Mouse (Mus musculus): ENCODE data around the gene Nectin2.
A peak's percentile ranks its signal among the peaks of the same experiment; 100 is the strongest.
"Not testable (repeated sequence)": the region's sequence is repeated elsewhere in the genome, so short reads cannot be mapped to it uniquely, and the experiment has no call there.

Gene Nectin2

DNA sequence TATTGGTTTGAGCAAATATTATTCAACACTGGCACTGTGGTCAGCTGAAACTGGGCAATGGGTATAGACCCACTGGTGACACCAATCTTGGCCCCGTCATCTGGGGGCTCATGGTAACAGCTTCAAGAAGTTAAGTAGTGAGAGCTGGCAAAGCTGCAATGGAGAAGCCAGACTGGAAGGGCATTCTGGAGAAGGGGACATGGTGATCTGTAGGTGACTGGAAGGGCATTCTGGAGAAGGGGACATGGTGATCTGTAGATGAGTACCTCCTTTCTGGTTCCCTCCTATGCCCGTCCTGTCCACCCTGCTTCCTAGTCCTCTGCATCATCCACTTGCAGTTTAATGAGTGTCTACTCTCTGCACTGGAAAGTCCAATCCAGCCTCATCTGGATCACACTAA, 61.7 kb downstream of the Nectin2 start:
- no peak for DNase-seq (ENCODE audit: low spot score in 2 of 2)

- no peak for DNase-seq (ENCODE audit: low spot score in 2 of 2)
These were observed 62.2 kb downstream of the Nectin2 start for GRCm38 (mm10) chr7:19688101-19688500.

DNA sequence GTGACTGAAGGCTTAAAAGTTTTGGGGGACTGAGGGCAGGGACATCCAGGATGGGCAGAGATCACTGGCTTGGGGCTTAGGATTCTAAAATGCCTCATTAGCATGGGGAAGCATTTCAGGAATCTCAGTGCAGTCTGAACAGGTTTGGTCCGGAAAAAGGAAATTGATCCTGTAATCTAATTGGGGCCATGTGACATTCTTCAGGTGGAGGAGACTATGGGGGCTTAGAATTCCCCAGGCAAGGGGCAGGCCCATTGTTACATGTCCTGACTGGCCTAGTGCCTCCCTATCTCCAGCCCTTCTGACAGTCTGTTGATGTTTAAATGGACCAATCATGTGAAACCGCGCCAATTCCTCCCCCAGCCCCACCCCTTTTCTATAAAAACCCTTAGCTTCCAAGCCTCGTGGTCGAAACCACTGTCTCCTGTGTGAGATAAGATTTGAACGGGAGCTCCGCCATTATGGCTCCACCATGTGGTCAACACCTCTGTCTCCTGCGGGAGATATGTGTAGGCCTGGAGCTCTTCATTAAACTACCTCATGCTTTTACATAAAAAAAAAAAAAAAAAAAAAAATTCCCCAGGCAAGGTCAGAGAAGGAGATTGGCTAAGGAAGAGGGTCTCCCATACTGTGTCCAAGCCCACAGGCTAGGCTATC, 63.2 kb downstream of the Nectin2 start:
- DNase-seq (ENCODE audit: low spot score in 2 of 2) = not testable (repeated sequence)

- DNase-seq (ENCODE audit: low spot score in 2 of 2) = no peak
These were observed 63.8 kb downstream of the Nectin2 start for GRCm38 (mm10) chr7:19686521-19686920.

- DNase-seq (ENCODE audit: low spot score in 2 of 2) = no peak
These were observed 64.9 kb downstream of the Nectin2 start for GRCm38 (mm10) chr7:19685374-19685773.

DNA sequence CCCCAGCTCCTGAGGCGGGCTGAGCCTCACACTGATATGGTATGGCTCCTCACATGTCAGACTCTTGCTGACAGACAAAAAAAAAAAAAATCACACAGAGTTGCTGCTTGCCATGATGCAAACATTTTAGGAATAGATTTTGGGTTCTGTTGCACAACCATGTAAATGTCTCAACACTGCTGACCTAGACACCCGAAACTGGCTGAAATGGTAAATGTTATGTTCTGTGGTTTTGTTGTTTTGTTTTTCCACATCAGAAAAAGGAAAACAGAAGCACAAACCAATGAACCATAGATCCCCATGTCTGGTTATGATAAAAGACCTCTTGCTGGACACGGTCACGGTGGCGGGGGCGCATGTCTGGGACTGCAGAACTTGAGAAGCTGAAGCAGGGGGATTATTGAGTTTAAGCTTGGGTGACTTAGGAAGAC, 66.5 kb downstream of the Nectin2 start:
- no peak for DNase-seq (ENCODE audit: low spot score in 2 of 2)

DNA sequence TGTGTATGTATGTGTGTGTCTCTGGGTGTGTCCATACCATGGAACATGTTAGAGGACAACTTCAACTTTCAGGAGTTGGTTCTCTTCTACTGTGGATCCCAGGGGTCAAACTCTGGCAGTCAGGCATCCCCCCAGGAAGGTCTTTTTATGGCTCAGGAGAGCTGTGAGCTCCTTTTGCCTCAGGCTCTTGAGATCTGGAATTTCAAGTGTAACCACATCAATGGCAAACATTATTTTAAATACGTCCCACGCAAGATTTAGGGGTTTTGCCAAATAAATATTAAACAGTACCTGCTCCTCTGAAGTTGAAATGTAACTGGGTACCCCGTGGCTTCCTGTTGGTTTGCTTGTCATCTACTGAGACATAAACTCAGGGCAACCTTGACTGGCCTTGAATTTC, 67.3 kb downstream of the Nectin2 start:
- DNase-seq (ENCODE audit: low spot score in 2 of 2) = no peak

DNA sequence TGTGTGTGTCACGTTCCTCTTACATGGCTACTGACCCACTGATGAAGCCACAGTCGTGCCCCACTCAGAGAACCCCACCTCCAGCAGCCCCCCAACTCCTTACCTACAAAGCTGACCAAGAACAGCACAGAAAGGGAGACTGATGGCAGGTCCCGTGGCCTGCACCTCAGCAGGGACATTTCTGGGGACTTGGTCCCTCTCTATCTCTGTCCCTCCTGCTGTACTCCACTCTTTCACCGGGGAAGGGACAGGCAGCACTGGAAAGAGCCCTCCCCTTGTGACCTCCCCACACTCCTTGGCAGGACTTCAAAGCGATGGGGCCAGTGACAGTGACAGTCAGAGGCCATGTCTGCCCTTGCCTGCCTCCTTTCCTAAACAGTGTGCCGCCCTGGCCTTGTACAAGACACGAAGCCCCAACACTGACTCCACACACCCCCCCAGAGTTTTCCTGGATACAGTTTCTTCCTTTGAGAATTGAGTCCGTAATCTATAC, 69.0 kb downstream of the Nectin2 start, which contains the start of the genes Gm44805 and Apoc4:
Gene Gm44805 (minus strand): TSS at position 222 of the 493 bp plus-strand sequence.
Gene Apoc4 (minus strand): TSS at position 278 of the 493 bp plus-strand sequence.
- no peak for DNase-seq (ENCODE audit: low spot score in 2 of 2)

DNA sequence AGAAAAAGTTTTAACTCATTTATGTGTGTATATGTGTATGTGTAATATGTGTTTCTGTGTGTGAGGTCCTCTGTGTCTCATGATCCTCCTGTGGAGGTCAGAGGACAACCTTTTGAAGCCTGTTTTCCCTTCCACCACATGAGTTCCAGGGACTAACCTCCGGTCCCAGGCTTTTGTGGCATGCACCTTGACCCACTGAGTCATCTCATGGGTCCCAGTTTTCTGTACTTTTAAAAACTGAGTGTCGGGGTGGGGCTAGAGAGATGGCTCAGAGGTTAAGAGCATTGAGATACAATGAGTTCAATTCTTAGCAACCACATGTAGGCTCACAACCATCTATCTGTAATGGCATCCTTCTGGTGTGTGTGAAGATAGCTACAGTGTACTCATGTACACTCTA, 69.6 kb downstream of the Nectin2 start:
- DNase-seq (ENCODE audit: low spot score in 2 of 2) = no peak

DNA sequence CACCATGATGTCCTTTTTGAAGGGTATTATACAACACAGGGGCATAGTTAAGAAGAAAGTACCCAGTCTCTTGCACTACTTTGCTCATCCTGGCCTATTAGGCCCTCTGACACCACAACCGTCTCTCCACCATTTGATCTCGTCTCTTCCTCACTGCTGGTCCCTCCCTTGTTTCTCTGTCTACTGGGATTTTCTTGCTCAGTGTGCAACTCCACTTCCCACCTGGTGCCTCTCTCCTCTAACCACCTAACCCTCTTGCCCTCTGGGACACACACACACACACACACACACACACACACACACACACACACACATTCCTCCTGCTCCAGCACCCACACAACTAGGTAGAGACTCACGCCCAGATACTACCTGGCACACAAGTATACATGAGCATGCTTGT, 71.4 kb downstream of the Nectin2 start:
- DNase-seq (ENCODE audit: low spot score in 2 of 2) = no peak

DNA sequence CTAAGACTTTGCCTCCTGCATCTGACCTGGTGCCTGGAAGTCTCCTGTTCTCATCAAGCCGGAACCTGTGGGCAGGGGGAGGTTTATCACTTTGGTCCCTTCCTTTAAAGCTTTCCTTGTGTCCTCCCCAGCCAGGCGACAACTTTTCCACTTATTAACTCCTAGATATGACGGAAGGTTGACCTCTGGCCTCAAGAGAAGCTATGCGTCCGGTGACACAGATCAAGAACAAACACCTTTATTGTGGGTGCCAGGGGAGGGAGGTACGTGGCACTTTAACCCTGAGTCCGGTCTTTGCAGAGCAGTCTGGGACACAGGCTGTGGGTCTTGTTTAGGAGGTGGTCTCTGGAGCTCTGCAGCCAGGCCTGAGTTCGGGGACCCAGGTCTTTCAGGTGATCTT, 72.4 kb downstream of the Nectin2 start, which contains the start of gene Apoc2:
Gene Apoc2 (minus strand): TSS at position 70 of the 400 bp plus-strand sequence.
- DNase-seq (ENCODE audit: low spot score in 2 of 2) = no peak

DNA sequence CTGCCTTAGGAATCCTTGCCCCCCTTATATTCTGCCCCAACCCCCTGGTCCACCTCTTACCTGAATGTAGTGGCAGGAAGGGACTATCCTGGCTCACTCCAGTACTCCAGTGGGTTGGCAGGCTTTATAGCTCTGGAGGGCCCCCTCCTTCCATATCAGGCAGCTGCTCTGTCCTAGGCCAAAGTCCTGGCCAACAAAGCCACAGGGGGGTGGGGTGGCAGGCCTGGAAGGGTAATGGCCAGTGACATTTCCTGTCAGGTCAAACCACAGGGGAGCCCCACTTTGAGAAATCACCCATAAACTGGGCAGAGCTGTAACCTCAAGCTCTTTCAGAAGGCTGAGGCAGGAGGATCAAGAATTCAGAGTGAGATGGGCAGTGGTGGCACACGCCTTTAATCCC, 73.6 kb downstream of the Nectin2 start:
- DNase-seq (ENCODE audit: low spot score in 2 of 2) = no peak

- DNase-seq (ENCODE audit: low spot score in 2 of 2) = no peak
These were observed 74.5 kb downstream of the Nectin2 start for GRCm38 (mm10) chr7:19675824-19676223.

- no peak for DNase-seq (ENCODE audit: low spot score in 2 of 2)
These were observed 77.1 kb downstream of the Nectin2 start for GRCm38 (mm10) chr7:19673083-19673699.

- no peak for DNase-seq (ENCODE audit: low spot score in 2 of 2)
These were observed 78.8 kb downstream of the Nectin2 start for GRCm38 (mm10) chr7:19671511-19671910.

DNA sequence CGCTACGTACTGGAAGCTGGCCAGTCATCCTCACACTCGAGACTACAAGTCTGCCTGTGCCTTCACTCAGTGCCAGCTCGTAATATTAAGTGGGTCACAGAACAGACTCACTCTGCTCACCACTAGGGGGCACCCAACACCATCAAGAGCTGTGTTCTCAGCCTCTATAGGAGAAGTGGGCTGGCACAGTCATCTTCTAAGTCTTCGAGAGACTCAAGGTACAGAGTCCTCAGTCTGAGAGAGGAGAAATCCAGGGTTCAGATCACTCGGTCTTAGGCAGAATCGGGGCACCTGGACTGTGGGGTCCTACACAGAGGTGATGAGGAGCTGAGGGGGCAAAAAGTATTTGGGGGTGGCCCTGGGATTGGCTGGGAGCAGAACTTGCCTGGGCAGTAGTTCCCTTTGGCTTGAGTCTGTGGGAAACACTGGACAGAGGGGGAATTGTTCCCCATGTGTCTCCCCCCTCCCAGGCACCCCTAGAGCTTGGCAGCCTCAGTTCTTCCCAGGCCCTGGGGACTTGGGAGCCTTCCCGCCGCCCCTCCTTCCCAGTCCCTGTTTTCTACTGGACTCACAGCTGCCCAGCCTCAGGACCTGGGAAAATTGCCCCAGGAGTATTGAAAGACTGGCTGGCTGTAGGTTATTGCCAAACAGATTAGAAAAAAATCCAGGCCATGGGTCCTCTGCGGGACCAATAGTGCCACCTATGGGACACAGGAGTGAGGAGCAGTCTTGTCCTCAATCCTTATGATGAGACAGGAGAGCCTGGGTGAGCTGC, 81.1 kb downstream of the Nectin2 start:
- DNase-seq (ENCODE audit: low spot score in 2 of 2) = peak; percentile 80 to 93

DNA sequence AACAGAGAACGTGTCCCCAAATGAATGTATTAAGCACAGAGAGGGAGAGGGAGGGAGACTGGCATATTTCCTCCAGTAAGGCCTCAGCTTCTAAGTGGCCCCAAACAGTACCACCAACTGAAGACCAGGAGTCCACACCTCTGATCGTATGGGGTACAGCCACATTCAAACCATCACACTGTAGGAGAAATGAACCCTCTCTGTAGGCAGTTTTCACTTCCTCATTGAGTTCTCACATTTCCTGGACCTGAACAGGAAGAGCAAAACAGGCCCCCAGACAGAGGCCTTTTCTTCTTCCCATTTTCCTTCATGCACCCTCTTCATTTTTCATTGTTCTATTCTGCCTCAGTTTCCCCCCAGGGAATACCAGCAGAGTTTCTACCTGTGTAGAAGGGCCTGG, 82.8 kb downstream of the Nectin2 start:
- DNase-seq (ENCODE audit: low spot score in 2 of 2) = no peak

- DNase-seq (ENCODE audit: low spot score in 2 of 2) = peak in 1 of 2 experiments; percentile 34
These were observed 83.5 kb downstream of the Nectin2 start for GRCm38 (mm10) chr7:19666750-19667149.

Measured in spleen, postnatal 10 days (tissue).